Mouse (Mus musculus) kidney, embryonic 16.5 days (tissue): Measurements from ENCODE around the gene Maco1. TPM values are rescaled to one million over a fixed set of nuclear protein-coding genes. Genes with fewer than 3 reads are reported as not detected.
A peak's percentile ranks its signal among the peaks of the same experiment; 100 is the strongest.

Source experiments
- ATAC-seq: fragments of 200-750 bp; cut with Nextera tagmentation; 2 replicates; pipeline ENCODE4 v1.8.0; 2017; ENCODE audit warnings: moderate TSS enrichment; ENCODE audit not compliant: low FRiP score, low TSS enrichment
- H3K27ac ChIP-seq: fragments of 300-500 bp; sonication (generic); 2 replicates; pipeline ENCODE4 v1.5.1; 2014; ENCODE audit warnings: low read length
- H3K27me3 ChIP-seq: fragments of 300-500 bp; sonication (generic); 2 replicates; pipeline ENCODE4 v1.6.1; 2014; ENCODE audit warnings: low read length, control low read depth, mixed read lengths; ENCODE audit not compliant: insufficient read depth
- H3K36me3 ChIP-seq: fragments of 300-500 bp; sonication (generic); 2 replicates; pipeline ENCODE4 v1.6.1; 2014; ENCODE audit warnings: low read length, control low read depth, mixed read lengths; ENCODE audit not compliant: insufficient read depth
- H3K4me1 ChIP-seq: fragments of 300-500 bp; sonication (generic); 2 replicates; pipeline ENCODE4 v1.6.1; 2014; ENCODE audit warnings: low read length, control low read depth, mixed read lengths; ENCODE audit not compliant: insufficient read depth
- H3K4me2 ChIP-seq: fragments of 300-500 bp; sonication (generic); replicated peaks from 2 replicates; pipeline ENCODE4 v1.6.1; 2014; ENCODE audit warnings: low read depth, low read length
- H3K4me3 ChIP-seq: fragments of 300-500 bp; sonication (generic); 2 replicates; pipeline ENCODE4 v1.5.1; 2014; ENCODE audit warnings: mild to moderate bottlenecking, low read length
- H3K9ac ChIP-seq: fragments of 300-500 bp; sonication (generic); replicated peaks from 2 replicates; pipeline ENCODE4 v1.6.1; 2014; ENCODE audit warnings: low read length
- H3K9me3 ChIP-seq: fragments of 300-500 bp; sonication (generic); 2 replicates; pipeline ENCODE4 v1.6.1; 2016; ENCODE audit warnings: low read length, control low read depth
- WGBS: fragments of 180-500 bp; shearing (Covaris S2); extraction: QIAGEN DNeasy Blood & Tissue Kit; methylation state at CpG from one replicate; pipeline ENCODE4 v1.1.7; 2014; 5-methylcytosine and 5-hydroxymethylcytosine counted together
- polyA plus RNA-seq: library from polyadenylated mRNA; unstranded; fragments of >200 nt; fragmentation: Nextera tagmentation; extraction: Ambion mirVana; gene quantifications from 2 replicates; pipeline ENCODE4 v1.2.1, GENCODE M21; 2015

Gene Maco1
- polyA plus RNA-seq, 1 experiment from 2014 or later: 33.1 TPM

GRCm38 (mm10) chr4:134871950-134872349, 18.8 kb upstream of the Maco1 start:
- no peak overlapping the region for H3K27ac ChIP-seq
- no peak overlapping the region for H3K4me3 ChIP-seq
- 38% methylated on average over 2 of the region's 2 CpGs for WGBS

GRCm38 (mm10) chr4:134871477-134871876, 18.3 kb upstream of the Maco1 start:
- Histone ChIP-seq H3K36me3 (no peaks in the 10 kb centered on the region), H3K9me3 (no peaks in the 10 kb centered on the region), H3K27me3 (peaks cover 16% of the 10 kb centered on the region), H3K4me2 (no peak overlapping the region), H3K9ac (no peak overlapping the region), H3K27ac (no peak overlapping the region), H3K4me3 (no peak overlapping the region), H3K4me1 (peaks cover 16% of the 10 kb centered on the region)
- no peak for ATAC-seq
- 48% methylated on average over 4 of the region's 4 CpGs for WGBS

More at GRCm38 (mm10) chr4:134871950-134872349, 18.8 kb upstream of the Maco1 start:
- Histone ChIP-seq H3K4me1 (peaks cover 16% of the 10 kb centered on the region), H3K36me3 (no peaks in the 10 kb centered on the region), H3K4me2 (no peak overlapping the region), H3K27me3 (peaks cover 16% of the 10 kb centered on the region), H3K9ac (no peak overlapping the region), H3K9me3 (no peaks in the 10 kb centered on the region)
- no peak for ATAC-seq

- no peak for ATAC-seq
- peaks cover 16% of the 10 kb centered on the region for H3K4me1 ChIP-seq
- 57% methylated on average over 7 of the region's 7 CpGs for WGBS
- H3K4me3 ChIP-seq: peak overlapping the region; percentile 15; the same call in 1 of the 2 replicates
- no peaks in the 10 kb centered on the region for H3K36me3 ChIP-seq
- no peaks in the 10 kb centered on the region for H3K9me3 ChIP-seq
- no peak overlapping the region for H3K27ac ChIP-seq
- H3K4me2 ChIP-seq: peak overlapping the region; percentile 46
- peaks cover 16% of the 10 kb centered on the region for H3K27me3 ChIP-seq
- H3K9ac ChIP-seq: 0 out of 2 replicates have a peak overlapping the region, but pooled peaks have one; percentile 51
Measured at GRCm38 (mm10) chr4:134869815-134870375, 16.8 kb upstream of the Maco1 start.

GRCm38 (mm10) chr4:134869068-134869730, 16.1 kb upstream of the Maco1 start:
- peak overlapping the region; percentile 15 for H3K4me3 ChIP-seq
- 12% methylated on average over 16 of the region's 16 CpGs for WGBS
- H3K9me3 ChIP-seq: no peaks in the 10 kb centered on the region
- H3K9ac ChIP-seq: peak overlapping the region; percentile 51; the same call in 1 of the 2 replicates
- H3K4me1 ChIP-seq: peaks cover 16% of the 10 kb centered on the region
- no peaks in the 10 kb centered on the region for H3K36me3 ChIP-seq
- no peak overlapping the region for H3K27ac ChIP-seq
- H3K27me3 ChIP-seq: peaks cover 16% of the 10 kb centered on the region
- peak overlapping the region; percentile 46 for H3K4me2 ChIP-seq
- ATAC-seq: no peak

- 33% methylated on average over 9 of the region's 9 CpGs for WGBS
Measured at GRCm38 (mm10) chr4:134868490-134868889, 15.3 kb upstream of the Maco1 start.

GRCm38 (mm10) chr4:134868065-134868464, 14.9 kb upstream of the Maco1 start:
- H3K4me3 ChIP-seq: no peak overlapping the region
- ATAC-seq: no peak
- 88% methylated on average over 10 of the region's 10 CpGs for WGBS
- no peaks in the 10 kb centered on the region for H3K9me3 ChIP-seq
- no peaks in the 10 kb centered on the region for H3K36me3 ChIP-seq
- H3K27me3 ChIP-seq: peaks cover 16% of the 10 kb centered on the region
- H3K4me2 ChIP-seq: no peak overlapping the region
- no peak overlapping the region for H3K27ac ChIP-seq
- H3K9ac ChIP-seq: no peak overlapping the region
- peaks cover 16% of the 10 kb centered on the region for H3K4me1 ChIP-seq

More at GRCm38 (mm10) chr4:134868490-134868889, 15.3 kb upstream of the Maco1 start:
- H3K9ac ChIP-seq: no peak overlapping the region
- no peak for ATAC-seq
- peaks cover 16% of the 10 kb centered on the region for H3K4me1 ChIP-seq
- H3K36me3 ChIP-seq: no peaks in the 10 kb centered on the region
- no peak overlapping the region for H3K27ac ChIP-seq
- H3K4me3 ChIP-seq: no peak overlapping the region
- no peaks in the 10 kb centered on the region for H3K9me3 ChIP-seq
- H3K4me2 ChIP-seq: no peak overlapping the region
- peaks cover 16% of the 10 kb centered on the region for H3K27me3 ChIP-seq

- 92% methylated on average over 8 of the region's 8 CpGs for WGBS
- no peak overlapping the region for H3K4me2 ChIP-seq
- no peaks in the 10 kb centered on the region for H3K9me3 ChIP-seq
Measured at GRCm38 (mm10) chr4:134867661-134868060, 14.5 kb upstream of the Maco1 start.

GRCm38 (mm10) chr4:134867213-134867612, 14.1 kb upstream of the Maco1 start:
- peaks cover 16% of the 10 kb centered on the region for H3K27me3 ChIP-seq
- no peaks in the 10 kb centered on the region for H3K36me3 ChIP-seq
- H3K9me3 ChIP-seq: no peaks in the 10 kb centered on the region
- H3K4me2 ChIP-seq: no peak overlapping the region
- no peak overlapping the region for H3K9ac ChIP-seq
- no peak overlapping the region for H3K27ac ChIP-seq
- peaks cover 16% of the 10 kb centered on the region for H3K4me1 ChIP-seq
- 84% methylated on average over 8 of the region's 8 CpGs for WGBS
- no peak for ATAC-seq
- H3K4me3 ChIP-seq: no peak overlapping the region

More at GRCm38 (mm10) chr4:134867661-134868060, 14.5 kb upstream of the Maco1 start:
- no peak overlapping the region for H3K4me3 ChIP-seq
- H3K4me1 ChIP-seq: peaks cover 16% of the 10 kb centered on the region
- no peak for ATAC-seq
- no peak overlapping the region for H3K27ac ChIP-seq
- H3K36me3 ChIP-seq: no peaks in the 10 kb centered on the region
- H3K9ac ChIP-seq: no peak overlapping the region
- H3K27me3 ChIP-seq: peaks cover 16% of the 10 kb centered on the region

GRCm38 (mm10) chr4:134865789-134866188, 12.6 kb upstream of the Maco1 start:
- no peak for ATAC-seq
- 91% methylated on average over 5 of the region's 5 CpGs for WGBS
- Histone ChIP-seq H3K36me3 (no peaks in the 10 kb centered on the region), H3K4me2 (no peak overlapping the region), H3K9ac (no peak overlapping the region), H3K27ac (no peak overlapping the region), H3K27me3 (peaks cover 16% of the 10 kb centered on the region), H3K9me3 (no peaks in the 10 kb centered on the region), H3K4me3 (no peak overlapping the region), H3K4me1 (peaks cover 19% of the 10 kb centered on the region)

GRCm38 (mm10) chr4:134865340-134865739, 12.2 kb upstream of the Maco1 start:
- WGBS: 69% methylated on average over 6 of the region's 6 CpGs
- H3K4me1 ChIP-seq: peaks cover 19% of the 10 kb centered on the region
- no peak overlapping the region for H3K4me2 ChIP-seq
- no peak overlapping the region for H3K9ac ChIP-seq
- H3K36me3 ChIP-seq: no peaks in the 10 kb centered on the region
- H3K9me3 ChIP-seq: no peaks in the 10 kb centered on the region
- no peak overlapping the region for H3K27ac ChIP-seq
- H3K4me3 ChIP-seq: no peak overlapping the region
- H3K27me3 ChIP-seq: peaks cover 14% of the 10 kb centered on the region
- no peak for ATAC-seq
